Mouse (Mus musculus): ENCODE data around the gene Asb16.
A peak's percentile ranks its signal among the peaks of the same experiment; 100 is the strongest.
"Not testable (repeated sequence)": the region's sequence is repeated elsewhere in the genome, so short reads cannot be mapped to it uniquely, and the experiment has no call there.

Asb16 gene

DNA sequence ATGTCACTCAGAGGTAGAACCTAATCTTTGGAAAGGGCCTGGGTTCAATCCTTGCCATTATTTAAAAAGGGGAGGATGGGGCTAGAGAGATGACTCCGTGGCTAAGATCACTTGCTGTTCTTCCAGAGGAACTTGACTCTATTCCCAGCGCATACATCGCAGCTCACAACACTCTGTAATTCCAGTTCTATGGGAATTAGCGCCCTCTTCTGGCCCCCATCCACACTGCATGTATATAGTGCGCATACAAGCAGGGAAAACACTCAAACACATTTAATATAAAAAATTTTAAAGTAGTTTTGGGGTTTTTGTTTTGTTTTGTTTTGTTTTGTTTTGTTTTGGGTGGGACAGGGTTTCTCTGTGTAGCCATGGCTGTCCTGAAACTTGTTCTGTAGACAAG lies 26.7 kb upstream of the Asb16 start:
- no peak for DNase-seq (ENCODE audit: low spot score)

DNA sequence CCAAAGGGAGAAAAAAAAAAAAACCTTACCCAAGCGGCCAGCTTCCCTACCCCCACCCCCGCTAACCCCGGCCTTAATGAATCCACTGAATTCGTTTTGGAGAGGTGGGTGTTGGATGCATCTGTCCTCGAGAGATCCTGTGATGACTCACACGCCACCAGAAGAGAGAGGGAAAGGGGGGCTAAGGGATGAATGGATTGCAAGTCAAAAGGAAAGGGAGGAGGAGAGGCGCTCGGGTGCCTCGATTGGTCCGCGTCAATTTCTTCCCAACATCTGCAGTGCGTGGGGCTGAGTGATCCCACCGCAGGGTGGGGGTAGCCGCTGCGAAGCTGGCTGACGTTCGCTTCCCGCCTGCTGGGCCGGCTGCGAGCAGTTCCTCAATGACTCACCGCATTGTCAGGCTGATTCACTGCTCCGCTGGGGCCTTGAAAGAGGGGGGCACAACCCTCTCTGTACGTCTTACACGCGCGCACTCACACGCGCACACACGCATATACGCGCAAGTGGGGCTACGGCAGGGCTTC lies 23.6 kb upstream of the Asb16 start:
- peak; percentile 33 for DNase-seq (ENCODE audit: low spot score)

- DNase-seq (ENCODE audit: low spot score), result no peak
Measured at GRCm38 (mm10) chr11:102245581-102246272, 22.8 kb upstream of the Asb16 start.

- no peak for DNase-seq (ENCODE audit: low spot score)
Measured at GRCm38 (mm10) chr11:102246273-102246635, 22.3 kb upstream of the Asb16 start.

DNA sequence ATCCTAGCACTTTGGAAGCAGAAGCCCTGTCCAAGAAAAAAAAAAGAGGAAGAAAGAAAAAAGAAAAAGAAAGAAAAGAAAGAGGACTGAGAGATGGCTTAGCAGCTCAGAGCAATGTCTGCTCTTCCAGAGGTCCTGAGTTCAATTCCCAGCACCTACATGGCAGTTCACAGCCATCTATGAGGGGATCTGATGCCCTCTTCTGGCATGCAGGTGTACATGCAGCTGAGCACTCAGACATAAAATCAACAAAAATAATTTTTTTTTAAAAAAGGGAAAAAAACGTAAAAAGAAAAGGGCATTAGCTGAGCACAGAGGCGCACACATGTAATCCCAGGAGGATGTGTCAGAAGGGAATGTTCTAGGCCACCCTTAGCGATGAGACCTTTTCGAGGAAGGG lies 21.7 kb upstream of the Asb16 start:
- no peak for DNase-seq (ENCODE audit: low spot score)

- DNase-seq (ENCODE audit: low spot score), result peak; percentile 92
Measured at GRCm38 (mm10) chr11:102248630-102249230, 19.8 kb upstream of the Asb16 start, which contains the start of gene BC030867. Gene BC030867, plus strand, starts transcription at chr11:102248882.

- no peak for DNase-seq (ENCODE audit: low spot score)
Measured at GRCm38 (mm10) chr11:102249351-102250090, 19.0 kb upstream of the Asb16 start.

DNA sequence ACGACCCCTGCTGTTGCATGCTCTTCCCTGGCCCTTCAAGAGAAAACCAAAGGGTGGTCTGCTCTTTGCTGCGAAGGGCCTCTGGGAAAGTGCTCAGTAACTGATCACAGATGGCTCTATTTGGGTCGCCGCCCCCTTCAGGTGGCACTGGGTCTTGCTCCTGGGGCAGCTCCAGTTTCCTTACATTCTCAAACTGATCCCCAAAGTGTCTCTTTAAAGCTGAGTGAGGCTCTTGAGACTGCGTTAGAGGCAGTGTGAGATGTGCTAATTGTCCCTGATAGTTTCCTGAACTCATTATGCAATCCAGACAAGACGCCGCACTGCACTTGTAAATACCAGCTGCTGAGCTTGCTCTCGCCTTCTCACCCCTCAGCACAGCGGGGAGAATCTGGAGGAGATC lies 11.0 kb upstream of the Asb16 start:
- no peak for DNase-seq (ENCODE audit: low spot score)

DNA sequence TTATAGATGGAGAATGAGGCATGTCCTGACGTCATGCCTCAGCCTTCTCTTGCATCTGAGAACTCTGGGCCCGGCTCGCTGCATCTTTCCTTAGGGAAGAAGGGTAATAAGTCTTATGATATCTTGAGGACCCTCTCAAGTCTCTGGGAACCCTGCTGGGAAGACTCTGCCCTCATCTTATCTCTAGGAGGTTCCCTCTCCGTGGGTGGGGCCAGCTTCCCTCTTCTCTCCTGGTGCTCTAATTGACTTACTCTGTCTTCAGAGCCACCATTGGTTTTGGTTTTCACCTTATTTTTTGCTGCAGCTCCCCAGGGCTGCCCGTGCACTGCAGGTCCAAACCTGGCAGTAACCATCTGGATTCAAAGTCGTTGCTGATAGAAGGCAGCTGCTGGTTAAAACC lies 10.4 kb upstream of the Asb16 start:
- no peak for DNase-seq (ENCODE audit: low spot score)

DNA sequence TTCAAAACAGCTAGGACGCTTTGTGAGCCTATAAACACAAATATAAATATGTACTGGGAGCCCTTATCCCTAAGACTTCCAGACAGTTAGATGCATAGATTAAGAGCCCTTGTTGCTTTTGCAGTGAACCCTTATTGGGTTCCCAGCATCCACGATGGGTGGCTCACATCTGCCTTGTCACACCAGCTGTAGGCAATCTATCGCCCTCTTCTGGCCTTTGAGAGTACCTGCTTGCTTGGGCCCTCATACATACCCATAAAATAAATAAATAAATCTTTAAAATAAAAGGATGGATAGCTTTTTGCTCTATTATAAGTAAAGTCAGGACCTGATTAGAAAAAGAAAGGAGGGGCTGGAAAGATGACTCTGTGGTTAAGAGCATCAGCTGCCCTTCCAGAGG lies 10.0 kb upstream of the Asb16 start:
- no peak for DNase-seq (ENCODE audit: low spot score)

DNA sequence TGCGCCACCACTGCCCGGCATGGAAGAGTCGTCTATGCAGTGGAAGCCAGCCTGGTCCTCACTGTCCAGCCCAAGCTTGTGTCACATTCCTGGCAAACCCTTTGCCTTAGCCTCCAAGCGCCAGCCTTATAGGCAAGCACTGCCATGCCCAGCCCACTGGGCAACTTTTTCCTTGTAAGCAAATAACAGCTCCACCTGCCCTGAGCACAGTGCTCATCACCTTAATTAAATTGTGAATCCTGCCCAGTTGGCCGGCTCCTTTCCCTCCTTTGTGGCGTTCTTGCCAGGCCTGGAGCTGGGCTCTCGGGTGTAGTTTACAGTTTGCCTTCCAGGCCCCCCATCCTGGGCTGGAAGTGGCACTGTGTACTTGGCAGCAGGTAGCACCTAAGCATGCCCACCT lies 5.3 kb upstream of the Asb16 start:
- DNase-seq (ENCODE audit: low spot score), result no peak

GRCm38 (mm10) chr11:102265816-102266215 lies 2.7 kb upstream of the Asb16 start:
- DNase-seq (ENCODE audit: low spot score), result no peak

DNA sequence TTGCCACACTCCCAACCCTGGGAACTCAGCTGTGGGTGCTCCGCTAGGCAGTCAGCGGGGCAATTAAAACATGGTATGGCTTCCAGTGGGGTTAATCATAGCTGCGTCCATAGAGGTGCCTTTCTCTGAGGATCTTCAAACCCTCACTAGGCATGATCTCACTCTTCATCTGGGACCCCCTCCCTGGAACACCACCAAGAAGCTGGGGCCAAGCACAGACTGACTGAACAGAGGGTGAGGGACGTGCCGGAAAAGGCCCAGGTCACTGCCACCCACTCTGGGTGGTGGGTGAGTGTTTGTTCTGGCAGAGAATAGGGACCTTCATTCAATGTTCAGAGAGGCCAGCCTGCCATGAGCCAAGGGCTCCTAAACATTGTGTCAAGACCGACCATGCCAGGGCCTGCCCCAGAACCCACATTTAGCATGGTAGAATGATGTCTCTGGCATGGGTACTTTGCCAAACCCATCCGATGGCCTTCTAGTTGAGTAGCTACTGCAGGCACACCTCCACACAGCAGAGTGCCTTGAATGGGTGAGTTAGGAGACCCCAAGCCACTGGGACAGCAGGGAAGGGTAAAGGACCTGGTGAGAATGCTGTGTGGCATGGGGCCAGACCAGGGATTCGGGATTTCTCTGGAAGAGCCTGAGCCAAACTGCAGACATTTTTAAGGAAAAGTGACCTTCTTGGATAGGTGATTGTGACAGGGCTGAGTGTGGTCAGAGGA lies 1.8 kb upstream of the Asb16 start:
- no peak for DNase-seq (ENCODE audit: low spot score)

- DNase-seq (ENCODE audit: low spot score), result peak; percentile 60
Measured at GRCm38 (mm10) chr11:102267480-102267879, 1.1 kb upstream of the Asb16 start.

- no peak for DNase-seq (ENCODE audit: low spot score)
Measured at GRCm38 (mm10) chr11:102276411-102276915, 7.9 kb downstream of the Asb16 start.

DNA sequence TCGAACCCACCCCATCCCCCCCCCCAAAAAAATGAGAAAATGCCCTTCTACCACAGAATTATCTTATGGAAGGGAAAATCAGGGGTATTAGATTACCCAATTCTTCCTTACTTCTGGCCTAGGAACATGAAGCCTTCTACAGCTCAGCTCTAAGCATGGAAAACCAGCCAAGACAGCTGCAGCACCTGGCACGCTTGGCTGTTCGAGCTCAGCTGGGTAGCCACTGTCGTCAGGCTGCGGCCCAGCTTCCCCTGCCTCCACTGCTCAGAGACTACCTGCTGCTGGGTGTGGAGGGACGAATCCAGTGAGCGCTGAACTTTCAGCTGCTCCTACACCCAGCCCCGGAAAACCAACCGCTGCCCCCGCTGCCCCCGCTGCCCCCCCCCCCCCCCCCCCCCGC lies 9.2 kb downstream of the Asb16 start:
- no peak for DNase-seq (ENCODE audit: low spot score)

DNA sequence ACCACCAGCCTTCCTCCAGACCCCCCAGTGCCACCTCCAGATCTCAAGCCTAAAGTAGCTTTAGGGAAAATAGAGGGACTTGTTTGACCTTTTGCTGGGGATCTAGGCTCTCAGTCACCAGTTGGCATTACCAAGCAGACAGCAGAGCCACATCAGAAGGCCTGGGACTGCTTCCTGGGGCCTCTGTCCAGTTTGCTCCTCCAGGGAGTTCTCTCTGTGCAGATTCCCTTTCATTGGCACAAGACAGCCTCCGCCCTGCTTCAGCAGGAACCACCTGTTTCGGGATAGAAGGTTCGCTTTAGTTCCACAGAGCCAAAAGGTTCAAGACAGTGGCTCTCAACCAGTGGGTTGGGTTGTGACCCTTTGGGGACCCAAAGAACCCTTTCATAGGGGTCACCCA lies 11.1 kb downstream of the Asb16 start:
- no peak for DNase-seq (ENCODE audit: low spot score)

DNA sequence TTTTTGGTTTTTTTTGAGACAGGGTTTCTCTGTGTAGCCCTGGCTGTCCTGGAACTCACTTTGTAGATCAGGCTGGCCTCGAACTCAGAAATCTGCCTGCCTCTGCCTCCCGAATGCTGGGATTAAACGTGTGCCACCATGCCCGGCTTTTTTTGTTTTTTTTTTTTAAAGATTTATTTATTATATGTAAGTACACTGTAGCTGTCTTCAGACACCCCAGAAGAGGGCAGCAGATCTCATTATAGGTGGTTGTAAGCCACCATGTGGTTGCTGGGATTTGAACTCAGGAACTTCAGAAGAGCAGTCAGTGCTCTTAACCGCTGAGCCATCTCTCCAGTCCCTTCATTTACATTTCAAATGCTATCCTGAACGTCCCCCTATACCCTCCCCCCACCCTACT lies 11.7 kb downstream of the Asb16 start:
- DNase-seq (ENCODE audit: low spot score), result not testable (repeated sequence)

- no peak for DNase-seq (ENCODE audit: low spot score)
Measured at GRCm38 (mm10) chr11:102283922-102284321, 15.4 kb downstream of the Asb16 start.

DNA sequence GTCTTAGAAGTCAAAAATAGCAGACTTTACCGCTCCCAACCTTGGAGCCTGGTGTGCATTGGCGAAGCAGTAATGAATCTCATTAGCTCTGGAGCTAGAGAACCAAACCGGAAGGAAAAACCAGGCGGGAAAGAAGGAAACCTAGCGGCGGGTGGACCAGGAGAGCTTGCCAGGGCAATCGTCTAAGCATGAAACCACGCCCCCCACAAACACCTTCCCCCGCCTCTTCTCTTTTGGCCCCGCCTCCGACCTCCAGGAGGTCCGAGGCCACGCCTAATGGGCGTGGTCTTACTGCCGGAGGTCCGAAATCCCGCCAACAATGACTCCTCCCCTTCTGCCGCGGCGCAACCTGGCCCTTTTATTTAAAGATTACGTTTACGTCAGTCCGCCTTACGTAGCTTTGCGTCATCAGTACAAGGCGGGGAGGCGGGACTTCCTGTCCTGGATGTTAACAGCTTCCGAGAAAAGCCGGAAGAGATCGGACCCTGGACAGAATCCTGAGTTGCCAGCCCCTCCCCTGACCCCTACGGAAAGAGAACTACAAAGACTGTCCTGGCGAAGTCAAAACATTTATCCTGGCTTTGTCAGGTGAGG lies 16.1 kb downstream of the Asb16 start, which contains the start of gene Tmub2:
Tmub2 (plus strand) TSS at position 431 of the 594 bp plus-strand sequence.
- DNase-seq (ENCODE audit: low spot score), result peak; percentile 98

- no peak for DNase-seq (ENCODE audit: low spot score)
Measured at GRCm38 (mm10) chr11:102285095-102285834, 16.7 kb downstream of the Asb16 start.
